Mouse (Mus musculus) embryonic stem cell, embryonic (primary cell): ENCODE measurements around the gene Urgcp.

Experiments used
- CTCF ChIA-PET, 4 experiments: fragments of 300-600 bp in 2 of 4; fragments of 350-600 bp in 2 of 4; sonication (Branson Sonifier 250); formaldehyde crosslinking; loops; one replicate each; lab custom pipeline; 2022; ENCODE audit warnings: inconsistent platforms in 2 of 4; lab: Charles Lee
- POLR2A ChIA-PET, 4 experiments: fragments of 300-600 bp in 2 of 4; fragments of 350-600 bp in 2 of 4; sonication (Branson Sonifier 250); formaldehyde crosslinking; loops; one replicate each; lab custom pipeline; 2022; ENCODE audit warnings: antibody characterized with exemption in 4 of 4, inconsistent platforms in 1 of 4; lab: Charles Lee

Urgcp gene

GRCm38 (mm10) chr11:5795290-5795689 lies 33.1 kb upstream of the Urgcp start:
- CTCF ChIA-PET: no interaction called here
- POLR2A ChIA-PET: interaction anchor here in 2 of 4 experiments (0.6 to 11.2 kb wide), 5 partner anchors 5 to 853 kb away, joined by 3 to 123 read pairs (median 3); partner anchors contain the start of gene Pgam2 (in 1 of the 2)

- CTCF ChIA-PET: no interaction called here
- POLR2A ChIA-PET: interaction anchor here in 3 of 4 experiments (0.5 to 11.2 kb wide), 7 partner anchors 10 to 528 kb away, joined by 3 to 123 read pairs (median 3); partner anchors contain the start of gene Pgam2 (in 2 of the 3)
Observed at GRCm38 (mm10) chr11:5790431-5790830, 28.3 kb upstream of the Urgcp start.

- ChIA-PET POLR2A (interaction anchor here in 2 of 4 experiments (1.1 to 11.2 kb wide), 5 partner anchors 11 to 87 kb away, joined by 3 to 123 read pairs (median 10); partner anchors contain the start of gene Pgam2 (in 2 of the 2)), CTCF (interaction anchor here in 3 of 4 experiments (0.6 to 2.6 kb wide), 4 partner anchors 8 to 252 kb away, joined by 3 to 18 read pairs (median 8); no protein-coding TSS in a partner anchor)
Observed at GRCm38 (mm10) chr11:5789754-5790333, 27.7 kb upstream of the Urgcp start.

GRCm38 (mm10) chr11:5789071-5789753 lies 27.0 kb upstream of the Urgcp start:
- ChIA-PET CTCF (interaction anchor here (0.6 to 2.6 kb wide), 15 partner anchors 8 to 252 kb away, joined by 3 to 18 read pairs (median 4); partner anchors contain the start of genes Pgam2 (in 1 of the 4) and Urgcp (in 1 of the 4)), POLR2A (interaction anchor here in 3 of 4 experiments (1.0 to 11.2 kb wide), 26 partner anchors 9 to 689 kb away, joined by 3 to 123 read pairs (median 6); partner anchors contain the start of genes Urgcp (in 3 of the 3), Pgam2 (in 2 of the 3), Ccdc117 (in 1 of the 3) and Tmed4 (in 1 of the 3))

- CTCF ChIA-PET: interaction anchor here (0.6 to 2.6 kb wide), 26 partner anchors 9 to 527 kb away, joined by 3 to 18 read pairs (median 3); partner anchors contain the start of genes Kremen1 (in 1 of the 4), Mrps24 (in 1 of the 4), Pgam2 (in 1 of the 4) and Urgcp (in 1 of the 4)
- POLR2A ChIA-PET: interaction anchor here (0.5 to 11.2 kb wide), 64 partner anchors 10 to 829 kb away, joined by 3 to 123 read pairs (median 4); partner anchors contain the start of genes Urgcp (in 4 of the 4), Pgam2 (in 2 of the 4), Pold2 (in 2 of the 4) and Ccdc117 (in 1 of the 4)
Observed at GRCm38 (mm10) chr11:5788056-5789014, 26.2 kb upstream of the Urgcp start, which contains the start of gene Dbnl. Gene Dbnl (plus strand): TSS chr11:5788488.

- CTCF ChIA-PET: interaction anchor here (0.5 to 2.6 kb wide), 20 partner anchors 9 to 526 kb away, joined by 3 to 18 read pairs (median 4); partner anchors contain the start of genes Kremen1 (in 1 of the 4), Mrps24 (in 1 of the 4) and Pgam2 (in 1 of the 4)
- POLR2A ChIA-PET: interaction anchor here (0.6 to 11.2 kb wide), 61 partner anchors 9 to 687 kb away, joined by 3 to 123 read pairs (median 4); partner anchors contain the start of genes Urgcp (in 4 of the 4), Pgam2 (in 2 of the 4), Pold2 (in 2 of the 4) and Ccdc117 (in 1 of the 4)
Observed at GRCm38 (mm10) chr11:5787671-5788055, 25.5 kb upstream of the Urgcp start.

- ChIA-PET POLR2A (interaction anchor here in 2 of 4 experiments (0.8 to 11.2 kb wide), 3 partner anchors 15 to 24 kb away, joined by 4 to 123 read pairs (median 113); partner anchors contain the start of genes Pgam2 (in 2 of the 2) and Urgcp (in 1 of the 2)), CTCF (no interaction called here)
Observed at GRCm38 (mm10) chr11:5785732-5786131, 23.6 kb upstream of the Urgcp start.

- CTCF ChIA-PET: interaction anchor here in 2 of 4 experiments (0.7 to 1.0 kb wide), 3 partner anchors 40 to 56 kb away, joined by 3 read pairs; no protein-coding TSS in a partner anchor
- POLR2A ChIA-PET: interaction anchor here in 2 of 4 experiments (0.8 to 1.7 kb wide), 6 partner anchors 15 to 305 kb away, joined by 3 to 4 read pairs (median 3); no protein-coding TSS in a partner anchor
Observed at GRCm38 (mm10) chr11:5782199-5782944, 20.2 kb upstream of the Urgcp start.

- CTCF ChIA-PET: interaction anchor here in 1 of 4 experiments (1.2 kb wide), 1 partner anchor 11 kb away, joined by 3 read pairs; no protein-coding TSS in a partner anchor
- POLR2A ChIA-PET: interaction anchor here in 3 of 4 experiments (0.5 to 4.4 kb wide), 5 partner anchors 8 to 175 kb away, joined by 3 to 16 read pairs (median 5); partner anchors contain the start of genes Dbnl (in 1 of the 3), Polm (in 1 of the 3) and Ykt6 (in 1 of the 3)
Observed at GRCm38 (mm10) chr11:5780035-5780499, 17.9 kb upstream of the Urgcp start.

- ChIA-PET CTCF (interaction anchor here in 1 of 4 experiments (1.0 to 1.7 kb wide), 2 partner anchors 35 to 310 kb away, joined by 3 to 4 read pairs; no protein-coding TSS in a partner anchor), POLR2A (interaction anchor here in 3 of 4 experiments (0.5 to 4.4 kb wide), 8 partner anchors 9 to 182 kb away, joined by 3 to 16 read pairs (median 6); partner anchors contain the start of genes Dbnl (in 2 of the 3) and Urgcp (in 2 of the 3))
Observed at GRCm38 (mm10) chr11:5778481-5778880, 16.3 kb upstream of the Urgcp start.

- POLR2A ChIA-PET: interaction anchor here in 2 of 4 experiments (0.9 to 1.4 kb wide), 5 partner anchors 22 to 114 kb away, joined by 3 to 5 read pairs (median 4); partner anchors contain the start of gene Dbnl (in 2 of the 2)
- CTCF ChIA-PET: interaction anchor here in 2 of 4 experiments (0.6 to 1.0 kb wide), 3 partner anchors 74 to 207 kb away, joined by 3 read pairs; no protein-coding TSS in a partner anchor
Observed at GRCm38 (mm10) chr11:5766019-5766418, 3.8 kb upstream of the Urgcp start.

- CTCF ChIA-PET: interaction anchor here in 3 of 4 experiments (0.5 to 1.6 kb wide), 6 partner anchors 21 to 124 kb away, joined by 3 to 5 read pairs (median 3); partner anchors contain the start of gene Dbnl (in 1 of the 3)
Observed at GRCm38 (mm10) chr11:5762633-5762982, 432 bp upstream of the Urgcp start.

GRCm38 (mm10) chr11:5753755-5754154 lies 8.4 kb downstream of the Urgcp start:
- ChIA-PET POLR2A (interaction anchor here in 3 of 4 experiments (0.6 to 3.0 kb wide), 5 partner anchors 8 to 342 kb away, joined by 4 to 27 read pairs (median 26); partner anchors contain the start of gene Urgcp (in 3 of the 3)), CTCF (no interaction called here)

More at GRCm38 (mm10) chr11:5762633-5762982, 432 bp upstream of the Urgcp start:
- POLR2A ChIA-PET: interaction anchor here (0.6 to 4.3 kb wide), 89 partner anchors 9 to 914 kb away, joined by 3 to 29 read pairs (median 5); partner anchors contain the start of genes Dbnl (in 4 of the 4), Mrps24 (in 4 of the 4), Ccdc117 (in 3 of the 4) and Pgam2 (in 2 of the 4)

GRCm38 (mm10) chr11:5744951-5745350 lies 17.2 kb downstream of the Urgcp start:
- ChIA-PET POLR2A (interaction anchor here in 2 of 4 experiments (0.6 to 1.9 kb wide), 2 partner anchors 17 to 53 kb away, joined by 3 to 4 read pairs; partner anchors contain the start of gene Urgcp (in 1 of the 2)), CTCF (no interaction called here)

- POLR2A ChIA-PET: interaction anchor here (0.6 to 4.3 kb wide), 21 partner anchors 9 to 679 kb away, joined by 3 to 29 read pairs (median 5); partner anchors contain the start of genes Urgcp (in 4 of the 4), Dbnl (in 3 of the 4) and Ccdc117 (in 1 of the 4)
Observed at GRCm38 (mm10) chr11:5742106-5742505, 20.1 kb downstream of the Urgcp start.

More at GRCm38 (mm10) chr11:5742106-5742505, 20.1 kb downstream of the Urgcp start:
- CTCF ChIA-PET: interaction anchor here in 2 of 4 experiments (0.6 to 1.7 kb wide), 7 partner anchors 9 to 1052 kb away, joined by 3 to 5 read pairs (median 3); no protein-coding TSS in a partner anchor
